Mouse (Mus musculus) midbrain, embryonic 13.5 days (tissue): ENCODE results near the gene St8sia1. TPM values are rescaled to one million over a fixed set of nuclear protein-coding genes. Genes with fewer than 3 reads are reported as not detected.

Source experiments
- ATAC-seq: fragments of 200-750 bp; cut with Nextera tagmentation; 2 replicates; pipeline ENCODE4 v1.8.0; 2017; ENCODE audit warnings: mild to moderate bottlenecking, moderate TSS enrichment, moderate library complexity
- H3K27ac ChIP-seq: fragments of 300-500 bp; sonication (generic); 2 replicates; pipeline ENCODE4 v1.5.1; 2015; ENCODE audit warnings: inconsistent platforms, mild to moderate bottlenecking, moderate library complexity
- H3K27me3 ChIP-seq: fragments of 300-500 bp; sonication (generic); 2 replicates; pipeline ENCODE4 v1.6.1; 2015; ENCODE audit warnings: mild to moderate bottlenecking, inconsistent platforms
- H3K36me3 ChIP-seq: fragments of 300-500 bp; sonication (generic); 2 replicates; pipeline ENCODE4 v1.6.1; 2015; ENCODE audit warnings: mild to moderate bottlenecking, inconsistent platforms
- H3K4me1 ChIP-seq: fragments of 300-500 bp; sonication (generic); replicated peaks from 2 replicates; pipeline ENCODE4 v1.6.1; 2015; ENCODE audit warnings: inconsistent platforms
- H3K4me2 ChIP-seq: fragments of 300-500 bp; sonication (generic); replicated peaks from 2 replicates; pipeline ENCODE4 v1.6.1; 2015; ENCODE audit warnings: moderate library complexity, mild to moderate bottlenecking, inconsistent platforms
- H3K4me3 ChIP-seq: fragments of 300-500 bp; sonication (generic); replicated peaks from 2 replicates; pipeline ENCODE4 v1.5.1; 2015; ENCODE audit warnings: mild to moderate bottlenecking, inconsistent platforms
- H3K9ac ChIP-seq: fragments of 300-500 bp; sonication (generic); replicated peaks from 2 replicates; pipeline ENCODE4 v1.6.1; 2015; ENCODE audit warnings: mild to moderate bottlenecking, inconsistent platforms
- H3K9me3 ChIP-seq: fragments of 300-500 bp; sonication (generic); 2 replicates; pipeline ENCODE4 v1.6.1; 2016; ENCODE audit warnings: mild to moderate bottlenecking, inconsistent platforms
- WGBS: fragments of 180-500 bp; shearing (Covaris S2); methylation state at CpG from one replicate; pipeline ENCODE4 v1.1.7; 2015; 5-methylcytosine and 5-hydroxymethylcytosine counted together
- polyA plus RNA-seq: library from polyadenylated mRNA; unstranded; fragments of >200 nt; fragmentation: Nextera tagmentation; extraction: Ambion mirVana; gene quantifications from 2 replicates; pipeline ENCODE4 v1.2.1, GENCODE M21; 2015

St8sia1 gene
- polyA plus RNA-seq, 1 experiment from 2014 or later = 8.0 TPM

GRCm38 (mm10) chr6:142785343-142785742 is 178.9 kb downstream of the St8sia1 start:
- Histone ChIP-seq H3K9ac (no peak overlapping the region), H3K4me1 (peaks cover 13% of the 10 kb centered on the region), H3K27me3 (no peaks in the 10 kb centered on the region), H3K4me3 (no peak overlapping the region), H3K36me3 (no peaks in the 10 kb centered on the region), H3K9me3 (no peaks in the 10 kb centered on the region), H3K4me2 (no peak overlapping the region), H3K27ac (no peak overlapping the region)
- 28% methylated on average over 4 of the region's 4 CpGs for WGBS
- ATAC-seq = no peak

DNA sequence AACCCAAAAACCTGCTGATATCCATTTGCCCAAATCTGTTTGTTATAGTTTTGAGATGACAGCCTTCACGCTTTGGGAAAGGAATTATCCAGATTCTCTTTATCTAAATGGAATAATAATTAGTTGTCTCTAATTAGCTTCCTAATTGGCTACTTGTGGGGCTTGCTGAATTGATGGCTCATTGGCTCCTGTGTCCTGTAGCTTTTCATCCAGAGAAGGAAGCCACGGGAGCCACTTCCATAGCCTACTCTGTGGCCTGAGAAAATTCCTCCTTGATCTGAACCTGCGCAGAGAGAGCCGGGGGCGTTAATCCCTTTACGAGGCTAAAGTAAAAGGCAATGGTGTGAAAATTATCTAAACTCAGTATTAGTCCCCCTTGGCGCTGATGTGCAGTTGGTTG is 183.0 kb downstream of the St8sia1 start:
- Histone ChIP-seq H3K4me3 (no peak overlapping the region), H3K9ac (no peak overlapping the region), H3K4me2 (no peak overlapping the region), H3K9me3 (no peaks in the 10 kb centered on the region), H3K27me3 (no peaks in the 10 kb centered on the region), H3K36me3 (peaks cover 7% of the 10 kb centered on the region; the same call in 1 of the 2 replicates), H3K27ac (peak overlapping the region; percentile 53), H3K4me1 (peaks cover 23% of the 10 kb centered on the region)
- no peak for ATAC-seq
- WGBS = 38% methylated on average over 7 of the region's 7 CpGs

- H3K36me3 ChIP-seq = peaks cover 14% of the 10 kb centered on the region; the same call in 1 of the 2 replicates
- no peak overlapping the region for H3K4me3 ChIP-seq
- H3K9ac ChIP-seq = no peak overlapping the region
- H3K27ac ChIP-seq = no peak overlapping the region
- no peaks in the 10 kb centered on the region for H3K27me3 ChIP-seq
- no peak overlapping the region for H3K4me2 ChIP-seq
- peak; percentile 51 for ATAC-seq
- H3K4me1 ChIP-seq = peaks cover 23% of the 10 kb centered on the region
- H3K9me3 ChIP-seq = no peaks in the 10 kb centered on the region
- WGBS = 50% methylated on average over 4 of the region's 4 CpGs
Observed at GRCm38 (mm10) chr6:142780574-142781033, 183.6 kb downstream of the St8sia1 start.

GRCm38 (mm10) chr6:142779812-142780573 is 184.3 kb downstream of the St8sia1 start:
- Histone ChIP-seq H3K27me3 (no peaks in the 10 kb centered on the region), H3K9me3 (no peaks in the 10 kb centered on the region), H3K4me1 (peaks cover 23% of the 10 kb centered on the region), H3K9ac (no peak overlapping the region), H3K4me3 (no peak overlapping the region), H3K4me2 (no peak overlapping the region), H3K27ac (peak overlapping the region; percentile 49), H3K36me3 (peaks cover 18% of the 10 kb centered on the region)
- WGBS = 53% methylated on average over 14 of the region's 14 CpGs
- ATAC-seq = peak; percentile 67

DNA sequence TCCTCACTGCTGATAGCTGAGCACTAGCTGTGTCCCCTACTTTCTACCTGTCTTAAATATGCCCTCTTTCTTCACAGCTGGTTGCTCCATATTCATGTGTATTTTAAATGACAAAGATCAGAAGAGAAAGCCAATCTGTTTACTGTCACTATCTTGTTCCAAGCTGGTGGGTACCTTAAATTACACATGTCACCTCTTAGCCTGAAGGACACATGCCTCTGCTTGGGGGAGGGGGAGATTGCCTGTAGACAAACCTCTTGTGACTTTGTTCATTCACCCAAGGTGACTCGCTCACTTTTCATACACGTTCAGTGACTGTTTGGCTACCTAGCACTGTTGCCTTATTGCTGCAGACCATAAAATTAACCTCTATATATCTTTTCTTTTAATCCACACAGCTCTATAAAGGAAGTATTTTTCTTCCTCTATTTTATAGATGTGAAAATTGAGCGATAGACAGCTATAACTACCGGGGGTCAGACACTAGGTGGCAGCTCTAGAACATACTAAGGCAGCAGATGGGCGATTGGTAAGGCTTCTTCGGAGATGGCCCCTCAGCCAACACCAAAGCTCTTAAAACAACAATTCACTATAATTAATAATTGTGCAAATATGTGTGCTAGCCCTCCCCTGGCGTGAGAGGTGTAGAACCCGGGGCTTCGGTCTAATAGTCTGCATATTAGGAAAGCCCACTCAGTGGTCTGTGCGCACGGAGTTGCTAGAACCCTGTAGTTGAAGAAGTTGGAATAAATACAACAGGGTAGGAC is 185.0 kb downstream of the St8sia1 start:
- Histone ChIP-seq H3K36me3 (peaks cover 26% of the 10 kb centered on the region), H3K4me1 (peaks cover 23% of the 10 kb centered on the region), H3K9ac (no peak overlapping the region), H3K9me3 (no peaks in the 10 kb centered on the region), H3K4me3 (no peak overlapping the region), H3K27me3 (no peaks in the 10 kb centered on the region), H3K27ac (peak overlapping the region; percentile 49), H3K4me2 (no peak overlapping the region)
- ATAC-seq = peak; percentile 62
- WGBS = 48% methylated on average over 11 of the region's 11 CpGs

DNA sequence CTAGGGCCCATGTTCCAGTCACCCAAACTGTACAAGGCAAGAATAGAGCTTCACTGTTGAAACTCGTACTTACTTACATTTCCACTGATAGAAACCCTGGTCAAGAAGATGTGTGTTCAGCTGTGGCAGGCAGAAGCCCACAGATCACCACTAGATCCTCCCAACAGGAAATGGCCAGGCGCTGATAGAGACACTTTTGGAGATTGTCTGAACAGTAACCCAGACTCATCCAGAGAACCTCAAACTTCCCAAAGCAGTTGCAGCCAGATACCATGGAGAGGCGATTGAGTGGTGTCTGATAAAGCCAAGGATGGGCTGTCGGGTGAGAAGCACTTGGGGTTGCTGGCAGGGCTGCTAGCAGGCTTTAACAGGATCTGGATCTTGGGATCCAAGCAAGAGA is 187.3 kb downstream of the St8sia1 start:
- H3K27me3 ChIP-seq = no peaks in the 10 kb centered on the region
- WGBS = 87% methylated on average over 4 of the region's 4 CpGs
- H3K9me3 ChIP-seq = no peaks in the 10 kb centered on the region
- no peak overlapping the region for H3K4me2 ChIP-seq
- H3K36me3 ChIP-seq = peaks cover 49% of the 10 kb centered on the region
- H3K9ac ChIP-seq = no peak overlapping the region
- no peak overlapping the region for H3K4me3 ChIP-seq
- peaks cover 22% of the 10 kb centered on the region for H3K4me1 ChIP-seq
- no peak for ATAC-seq
- no peak overlapping the region for H3K27ac ChIP-seq

DNA sequence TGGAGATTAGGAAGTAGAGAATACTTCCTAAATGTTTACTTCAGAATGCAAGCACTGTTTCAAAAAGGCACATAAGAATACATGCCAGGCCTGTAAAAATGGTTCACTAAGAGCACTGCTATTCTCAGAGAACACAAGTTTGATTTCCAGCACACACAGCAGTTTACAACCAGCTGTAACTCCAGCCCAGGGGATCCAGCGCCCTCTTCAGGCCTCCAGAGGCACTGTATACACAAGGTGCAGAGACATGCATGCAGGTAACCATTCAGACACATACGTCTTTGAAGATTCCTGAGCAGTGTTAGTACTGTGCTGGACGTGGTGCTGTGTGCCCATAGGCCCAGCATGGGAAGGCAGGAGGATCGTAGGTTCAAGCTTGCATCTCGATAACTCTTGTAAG is 190.7 kb downstream of the St8sia1 start:
- no peak for ATAC-seq
- Histone ChIP-seq H3K4me1 (no peaks in the 10 kb centered on the region), H3K4me3 (no peak overlapping the region), H3K27ac (no peak overlapping the region), H3K27me3 (no peaks in the 10 kb centered on the region), H3K4me2 (no peak overlapping the region), H3K9ac (no peak overlapping the region), H3K36me3 (peaks cover 80% of the 10 kb centered on the region), H3K9me3 (no peaks in the 10 kb centered on the region)
- WGBS = 95% methylated on average over 5 of the region's 5 CpGs

DNA sequence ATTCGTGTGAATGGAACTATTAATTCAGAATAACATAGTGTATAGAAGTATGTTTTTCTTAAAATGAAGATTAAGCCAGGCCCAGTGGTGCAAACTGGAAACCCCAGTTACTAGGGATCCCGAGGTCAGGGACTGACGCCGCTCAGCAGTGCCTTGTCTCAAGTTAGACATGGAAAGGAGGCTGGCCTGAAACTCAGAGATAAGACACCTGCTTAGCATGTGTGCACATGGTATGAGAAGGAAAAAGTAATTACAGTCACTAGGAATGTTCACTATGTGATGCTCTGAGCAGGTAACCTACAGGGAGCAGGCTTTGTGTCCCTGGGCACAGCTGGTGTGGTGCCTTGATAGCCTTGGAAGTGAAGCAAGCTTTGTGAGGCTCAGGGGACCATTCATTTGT is 192.6 kb downstream of the St8sia1 start:
- Histone ChIP-seq H3K36me3 (peaks cover 93% of the 10 kb centered on the region), H3K27me3 (no peaks in the 10 kb centered on the region), H3K9me3 (no peaks in the 10 kb centered on the region), H3K27ac (no peak overlapping the region), H3K4me3 (no peak overlapping the region), H3K4me1 (no peaks in the 10 kb centered on the region), H3K4me2 (no peak overlapping the region), H3K9ac (no peak overlapping the region)
- 94% methylated on average over 4 of the region's 4 CpGs for WGBS
- ATAC-seq = no peak

Other genes with a start within 250 kb of the St8sia1 start
- 183 and 184 TPM in 2 replicates for gene Cmas, start 207.8 kb downstream of the St8sia1 start, polyA plus RNA-seq
- 0.18 and 0.26 TPM in 2 replicates for gene Sult6b2, start 159.9 kb downstream of the St8sia1 start, polyA plus RNA-seq
- 45.0 and 49.5 TPM in 2 replicates for gene C2cd5, start 135.7 kb upstream of the St8sia1 start, polyA plus RNA-seq
- 32.8 and 34.2 TPM in 2 replicates for gene Etnk1, start 202.8 kb upstream of the St8sia1 start, polyA plus RNA-seq